Mouse (Mus musculus) bone marrow macrophage, adult 2 months (primary cell): ENCODE data around the gene Cib3.

Experiments
- CTCF ChIP-seq: IDR thresholded peaks from 2 replicates; pipeline ENCODE4 v1.5.1; 2012; ENCODE audit warnings: low read depth, mild to moderate bottlenecking, low read length, moderate library complexity
- POLR2A ChIP-seq: IDR thresholded peaks from 2 replicates; pipeline ENCODE4 v1.6.1; 2012; ENCODE audit warnings: mild to moderate bottlenecking, low read depth, low read length, borderline replicate concordance

DNA sequence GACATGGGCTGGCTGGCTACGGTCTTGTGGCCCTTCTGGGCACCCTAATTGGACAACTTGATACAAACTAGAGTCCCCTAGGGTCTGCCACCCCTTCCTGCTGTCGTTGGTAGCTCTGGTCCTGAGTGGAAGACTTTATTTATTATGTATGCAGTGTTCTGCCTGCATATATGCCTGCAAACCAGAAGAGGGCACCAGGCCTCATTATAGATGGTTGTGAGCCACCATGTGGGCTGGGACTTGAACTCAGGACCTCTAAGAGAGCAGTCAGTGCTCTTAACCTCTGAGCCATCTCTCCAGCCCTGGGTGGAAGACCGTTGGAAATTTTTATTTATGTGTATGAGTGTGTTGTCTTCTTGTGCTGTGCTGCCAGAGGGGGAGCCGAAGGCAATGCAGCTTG, 8.1 kb upstream of the Cib3 start:
- TF ChIP-seq CTCF (no peak; the same call in 1 of the 2 replicates), POLR2A (no peak)
